Mouse (Mus musculus) cortical plate, adult 2 months (tissue): Measurements from ENCODE around the gene Rabep1.

ENCODE experiments used
- CTCF ChIP-seq: fragments of 200-500 bp; IDR thresholded peaks from 2 replicates; pipeline ENCODE4 v1.5.1; 2011; ENCODE audit warnings: mild to moderate bottlenecking, control low read depth, low read length; ENCODE audit not compliant: insufficient read depth; ENCODE audit errors: extremely low read depth
- POLR2A ChIP-seq: fragments of 200-500 bp; IDR thresholded peaks from 2 replicates; pipeline ENCODE4 v1.6.1; 2011; ENCODE audit warnings: mild to moderate bottlenecking, low read length, control low read depth; ENCODE audit not compliant: insufficient read depth; ENCODE audit errors: extremely low read depth

DNA sequence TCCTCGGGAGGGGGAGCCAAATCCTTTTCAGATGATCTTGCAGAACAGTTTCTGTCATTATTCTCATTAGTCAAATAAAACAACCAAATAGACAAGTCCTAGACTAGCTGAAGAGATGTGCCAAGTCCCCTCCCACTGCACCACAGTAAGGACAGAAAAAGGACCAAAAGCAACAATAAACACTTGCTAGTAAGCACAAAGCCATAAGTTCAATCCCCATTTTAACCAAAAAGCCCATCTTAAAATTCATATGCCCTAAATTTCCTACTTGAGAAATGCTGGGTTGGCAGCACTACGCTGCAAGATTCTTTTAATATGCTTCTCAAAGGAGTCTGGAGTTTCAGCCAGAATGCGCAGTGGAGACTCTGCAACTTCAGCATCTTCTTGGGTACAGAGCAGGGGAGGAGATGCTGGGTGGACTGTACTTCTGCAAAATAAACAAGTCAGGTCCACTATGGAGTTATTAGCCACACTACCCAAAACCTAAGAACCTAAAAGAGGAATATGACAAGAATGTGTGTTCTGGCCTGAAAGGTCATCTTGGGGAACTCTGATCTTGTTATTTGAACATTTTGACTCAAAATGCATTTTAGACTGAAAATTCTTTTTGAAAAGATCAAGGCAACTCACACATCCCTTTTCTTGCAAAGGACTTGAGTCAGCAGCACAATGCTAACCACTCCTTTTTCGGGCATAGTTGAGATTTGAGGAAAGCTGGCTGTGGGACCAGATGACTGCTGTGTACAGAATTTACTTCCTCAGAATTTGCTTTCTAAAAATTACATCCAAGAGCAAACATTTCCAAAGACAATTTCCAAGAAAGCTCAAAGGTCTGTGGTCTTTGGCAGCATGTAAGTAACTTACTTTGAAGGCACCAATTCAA, 100.6 kb downstream of the Rabep1 start:
- TF ChIP-seq POLR2A (no peak), CTCF (no peak)
